Mouse (Mus musculus): ENCODE measurements around the gene Zmynd8.

GRCm38 (mm10) chr2:165820504-165821095, 78.2 kb downstream of the Zmynd8 start:
- TF ChIP-seq MAFK (IDR thresholded peaks at IDR 0.05; ENCODE audit: insufficient read depth, low read depth, low read length) (no peak), HCFC1 (IDR thresholded peaks at IDR 0.05; ENCODE audit: borderline replicate concordance, insufficient read depth, low read length) (no peak)

All from ES-E14 (cell line).